Comparison of ENCODE assay signal across 1 mouse cellular context in the genomic region with DNA sequence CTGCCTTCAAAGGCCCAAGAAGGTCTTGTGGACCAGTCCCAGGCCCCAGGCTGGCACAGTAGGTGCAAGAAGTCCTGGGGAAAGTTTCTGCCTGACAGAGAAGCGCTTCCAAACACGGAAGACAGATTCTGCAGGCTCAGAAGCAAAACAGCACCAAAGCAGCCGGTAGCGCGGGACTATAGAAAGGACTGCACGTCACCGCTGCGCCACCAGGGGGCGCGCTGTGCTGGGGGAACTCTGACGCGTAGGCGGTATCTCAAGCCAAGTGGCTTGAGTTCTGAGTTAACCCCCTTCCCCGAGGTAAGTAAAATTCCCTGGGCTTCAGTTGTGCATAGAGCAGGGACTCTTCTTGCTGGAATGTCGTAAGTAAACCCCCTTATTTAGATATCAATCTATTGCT.
TF ChIP-seq lines count a peak whose summit lies in the region.

No protein-coding gene starts in this region.

TF ChIP-seq in CH12.LX, 34 proteins besides CTCF, POLR2A, EP300 and RAD21:
- TF ChIP-seq GABPA (IDR thresholded peaks at IDR 0.05; ENCODE audit: insufficient replicate concordance, low read depth, low read length) (no peak), MYC (IDR thresholded peaks at IDR 0.05; ENCODE audit: low read depth, low read length) (0 out of 2 replicates have a peak, but pooled peaks have one; percentile 0), TCF12 (IDR thresholded peaks at IDR 0.05; ENCODE audit: low read depth, low read length) (0 out of 2 replicates have a peak, but pooled peaks have one; percentile 15), MAZ (IDR thresholded peaks at IDR 0.05; ENCODE audit: low read depth, low read length) (no peak), CHD2 (IDR thresholded peaks at IDR 0.05; ENCODE audit: low read length) (no peak), SMC3 (IDR thresholded peaks at IDR 0.05; ENCODE audit: low read depth, low read length) (peak; percentile 67), NELFE (IDR thresholded peaks at IDR 0.05; ENCODE audit: low read depth, low read length) (0 out of 2 replicates have a peak, but pooled peaks have one; percentile 6), UBTF (IDR thresholded peaks at IDR 0.05; ENCODE audit: low read depth, low read length) (no peak)
